Mouse (Mus musculus) embryonic facial prominence, embryonic 14.5 days (tissue): ENCODE measurements at regions not wholly inside any gene's neighbourhood (a gene's known extent, or its start where the extent isn't known, plus 50 kb on each side); places are given as distances from the start of the nearest gene placed in this dataset.
A peak's percentile ranks its signal among the peaks of the same experiment; 100 is the strongest.

Source experiments
- ATAC-seq: fragments of 200-750 bp; cut with Nextera tagmentation; 2 replicates; pipeline ENCODE4 v1.8.0; 2017; ENCODE audit warnings: low read depth, moderate number of reproducible peaks, moderate TSS enrichment
- DNase-seq: peaks from one replicate; pipeline ENCODE4 v3.0.0-alpha.2; 2015; ENCODE audit warnings: low spot score
- H3K27ac ChIP-seq: fragments of 300-500 bp; sonication (generic); replicated peaks from 2 replicates; pipeline ENCODE4 v1.5.1; 2014; ENCODE audit warnings: low read depth, mild to moderate bottlenecking, low read length, moderate library complexity
- H3K27me3 ChIP-seq: fragments of 300-500 bp; sonication (generic); replicated peaks from 2 replicates; pipeline ENCODE4 v1.6.1; 2014; ENCODE audit warnings: low read length; ENCODE audit not compliant: control insufficient read depth, insufficient read depth
- H3K36me3 ChIP-seq: fragments of 300-500 bp; sonication (generic); 2 replicates; pipeline ENCODE4 v1.6.1; 2014; ENCODE audit warnings: low read length, mixed read lengths; ENCODE audit not compliant: control insufficient read depth, insufficient read depth
- H3K4me1 ChIP-seq: fragments of 300-500 bp; sonication (generic); 2 replicates; pipeline ENCODE4 v1.6.1; 2014; ENCODE audit warnings: antibody characterized with exemption, low read length; ENCODE audit not compliant: control insufficient read depth, insufficient read depth
- H3K4me2 ChIP-seq: fragments of 300-500 bp; sonication (generic); 2 replicates; pipeline ENCODE4 v1.6.1; 2014; ENCODE audit warnings: low read depth, mild to moderate bottlenecking, low read length, moderate library complexity, mixed read lengths
- H3K4me3 ChIP-seq: fragments of 300-500 bp; sonication (generic); 2 replicates; pipeline ENCODE4 v1.5.1; 2014; ENCODE audit warnings: low read depth, mild to moderate bottlenecking, low read length
- H3K9ac ChIP-seq: fragments of 300-500 bp; sonication (generic); 2 replicates; pipeline ENCODE4 v1.6.1; 2014; ENCODE audit warnings: low read depth, mild to moderate bottlenecking, low read length, moderate library complexity, mixed read lengths
- H3K9me3 ChIP-seq: fragments of 300-500 bp; sonication (generic); 2 replicates; pipeline ENCODE4 v1.6.1; 2016; ENCODE audit warnings: low read length; ENCODE audit not compliant: control insufficient read depth
- WGBS: fragments of 180-500 bp; shearing (Covaris S2); extraction: QIAGEN DNeasy Blood & Tissue Kit; methylation state at CpG from one replicate; pipeline ENCODE4 v1.1.7; 2014; 5-methylcytosine and 5-hydroxymethylcytosine counted together

- Histone ChIP-seq H3K4me3 (no peak overlapping the region), H3K27ac (no peak overlapping the region), H3K4me1 (no peaks in the 10 kb centered on the region), H3K27me3 (no peaks in the 10 kb centered on the region), H3K36me3 (no peaks in the 10 kb centered on the region), H3K9ac (no peak overlapping the region), H3K4me2 (no peak overlapping the region), H3K9me3 (no peaks in the 10 kb centered on the region)
- ATAC-seq (no peak), DNase-seq (no peak)
- 76% methylated on average over 2 of the region's 2 CpGs for WGBS
Measured at GRCm38 (mm10) chr3:48207950-48208349, 1549.2 kb downstream of the Pcdh18 start.

GRCm38 (mm10) chr3:48194300-48194699 lies 1562.8 kb downstream of the Pcdh18 start:
- no peak for DNase-seq
- Histone ChIP-seq H3K27me3 (no peaks in the 10 kb centered on the region), H3K27ac (no peak overlapping the region), H3K9me3 (no peaks in the 10 kb centered on the region), H3K9ac (no peak overlapping the region), H3K36me3 (no peaks in the 10 kb centered on the region), H3K4me3 (no peak overlapping the region), H3K4me1 (no peaks in the 10 kb centered on the region), H3K4me2 (no peak overlapping the region)
- 72% methylated on average over 3 of the region's 3 CpGs for WGBS
- ATAC-seq = no peak

GRCm38 (mm10) chr3:48144885-48145284 lies 1612.2 kb downstream of the Pcdh18 start:
- no peak for ATAC-seq
- WGBS = 86% methylated on average over 3 of the region's 3 CpGs

DNA sequence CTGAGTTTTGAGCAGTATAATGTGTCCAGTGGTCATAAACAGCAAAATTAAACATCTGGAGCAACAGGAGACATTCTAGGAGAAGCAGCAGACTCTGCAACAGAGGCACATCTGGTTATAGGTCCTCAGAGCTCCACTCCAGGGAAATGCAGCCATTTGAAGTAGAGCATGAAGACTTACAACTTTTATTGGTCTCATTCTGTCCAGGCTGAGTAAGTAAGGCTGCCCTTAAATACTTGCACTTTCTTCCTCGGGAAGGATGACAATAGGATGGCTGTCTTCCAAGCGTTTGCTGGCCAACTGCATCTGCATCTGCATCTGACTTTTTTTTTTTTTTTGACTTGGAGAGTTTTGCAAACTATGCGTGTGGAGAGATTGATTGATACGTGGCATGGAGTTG lies 1622.2 kb downstream of the Pcdh18 start:
- Histone ChIP-seq H3K27ac (no peak overlapping the region), H3K9me3 (no peaks in the 10 kb centered on the region), H3K27me3 (no peaks in the 10 kb centered on the region), H3K4me1 (no peaks in the 10 kb centered on the region), H3K4me3 (no peak overlapping the region), H3K4me2 (no peak overlapping the region), H3K36me3 (no peaks in the 10 kb centered on the region), H3K9ac (no peak overlapping the region)
- ATAC-seq (no peak), DNase-seq (peak; percentile 73)
- WGBS = 54% methylated on average over 4 of the region's 4 CpGs

More at GRCm38 (mm10) chr3:48144885-48145284, 1612.2 kb downstream of the Pcdh18 start:
- Histone ChIP-seq H3K4me1 (no peaks in the 10 kb centered on the region), H3K9me3 (no peaks in the 10 kb centered on the region), H3K36me3 (no peaks in the 10 kb centered on the region), H3K9ac (no peak overlapping the region), H3K27ac (no peak overlapping the region), H3K27me3 (no peaks in the 10 kb centered on the region), H3K4me2 (no peak overlapping the region), H3K4me3 (no peak overlapping the region)
- no peak for DNase-seq

DNA sequence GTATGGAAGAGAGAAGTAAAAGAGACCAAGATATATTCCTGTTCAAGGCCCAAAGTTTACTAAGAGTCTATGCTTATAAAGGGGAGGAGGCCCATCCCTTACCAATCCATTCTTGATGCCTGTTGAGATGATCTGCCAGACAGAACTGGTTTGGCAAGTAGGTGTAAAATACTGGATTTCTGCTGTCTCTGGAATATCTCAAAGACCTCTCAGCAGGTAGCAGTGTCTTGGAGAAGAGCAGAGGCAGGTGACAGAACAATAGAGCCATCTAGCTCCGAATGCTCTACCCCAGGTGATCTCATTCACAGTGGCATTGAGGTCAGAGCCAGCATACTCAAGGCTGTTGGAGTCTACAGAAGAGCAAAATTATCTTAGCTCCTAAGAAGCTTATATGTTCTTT lies 1632.9 kb downstream of the Pcdh18 start:
- no peak overlapping the region for H3K27ac ChIP-seq
- no peak for DNase-seq
- H3K4me1 ChIP-seq = no peaks in the 10 kb centered on the region
- H3K4me2 ChIP-seq = no peak overlapping the region
- no peak for ATAC-seq
- WGBS = 63% methylated on average over 1 of the region's 1 CpGs
- H3K9me3 ChIP-seq = no peaks in the 10 kb centered on the region
- H3K9ac ChIP-seq = no peak overlapping the region
- H3K27me3 ChIP-seq = no peaks in the 10 kb centered on the region
- H3K4me3 ChIP-seq = no peak overlapping the region
- no peaks in the 10 kb centered on the region for H3K36me3 ChIP-seq

GRCm38 (mm10) chr3:48100847-48101246 lies 1652.8 kb upstream of the Pabpc4l start:
- no peaks in the 10 kb centered on the region for H3K9me3 ChIP-seq
- H3K4me1 ChIP-seq = no peaks in the 10 kb centered on the region
- 82% methylated on average over 1 of the region's 1 CpGs for WGBS
- H3K36me3 ChIP-seq = no peaks in the 10 kb centered on the region
- H3K27me3 ChIP-seq = no peaks in the 10 kb centered on the region
- H3K9ac ChIP-seq = no peak overlapping the region
- no peak overlapping the region for H3K4me3 ChIP-seq
- DNase-seq (no peak), ATAC-seq (no peak)
- no peak overlapping the region for H3K4me2 ChIP-seq
- no peak overlapping the region for H3K27ac ChIP-seq

DNA sequence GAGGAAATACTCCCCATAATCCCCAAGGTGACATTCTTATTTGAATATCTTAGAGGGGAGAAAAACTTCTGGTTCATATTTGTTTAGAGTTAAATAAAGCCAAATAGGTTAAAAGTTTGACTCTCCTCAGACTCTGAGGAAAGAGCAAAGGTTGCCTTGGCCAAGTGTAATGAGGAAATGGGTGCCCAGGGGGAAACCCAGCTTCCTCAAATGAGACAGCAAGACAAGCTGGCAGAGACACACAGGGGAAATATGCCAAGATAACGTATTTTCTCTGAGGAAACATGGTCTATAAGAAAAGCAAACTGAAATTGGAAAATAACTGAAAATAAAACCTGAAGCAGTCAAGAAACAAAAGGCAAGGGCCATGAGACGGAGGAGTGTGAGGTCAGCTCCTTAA lies 1632.6 kb upstream of the Pabpc4l start:
- H3K36me3 ChIP-seq = no peaks in the 10 kb centered on the region
- no peaks in the 10 kb centered on the region for H3K4me1 ChIP-seq
- H3K4me2 ChIP-seq = no peak overlapping the region
- no peak overlapping the region for H3K4me3 ChIP-seq
- H3K27me3 ChIP-seq = no peaks in the 10 kb centered on the region
- H3K27ac ChIP-seq = no peak overlapping the region
- no peak for ATAC-seq
- 62% methylated on average over 2 of the region's 2 CpGs for WGBS
- H3K9ac ChIP-seq = no peak overlapping the region
- DNase-seq = peak; percentile 19
- no peaks in the 10 kb centered on the region for H3K9me3 ChIP-seq

DNA sequence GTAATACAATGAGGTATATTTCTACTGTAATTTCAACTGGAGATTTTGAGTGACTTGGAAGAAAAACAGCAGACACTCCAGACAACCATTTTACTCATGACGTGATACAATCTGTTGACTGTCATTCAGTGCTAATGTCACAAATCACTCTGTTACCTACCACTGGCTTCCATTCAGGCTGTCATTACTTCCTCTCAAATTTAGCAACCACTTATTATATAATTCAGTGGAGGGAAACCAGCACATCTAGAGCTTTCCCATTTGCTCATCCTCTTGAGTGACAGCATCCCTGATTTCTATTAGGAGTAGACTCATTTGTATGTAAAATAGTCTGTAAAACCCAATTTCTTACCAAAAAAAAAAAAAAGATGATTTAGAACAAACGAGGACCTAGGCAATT lies 1627.3 kb upstream of the Pabpc4l start:
- no peaks in the 10 kb centered on the region for H3K27me3 ChIP-seq
- ATAC-seq (no peak), DNase-seq (no peak)
- H3K9me3 ChIP-seq = no peaks in the 10 kb centered on the region
- 69% methylated on average over 2 of the region's 2 CpGs for WGBS
- H3K4me2 ChIP-seq = no peak overlapping the region
- H3K4me3 ChIP-seq = no peak overlapping the region
- no peaks in the 10 kb centered on the region for H3K4me1 ChIP-seq
- no peak overlapping the region for H3K9ac ChIP-seq
- H3K36me3 ChIP-seq = no peaks in the 10 kb centered on the region
- no peak overlapping the region for H3K27ac ChIP-seq

- Histone ChIP-seq H3K4me1 (no peaks in the 10 kb centered on the region), H3K9ac (no peak overlapping the region), H3K9me3 (no peaks in the 10 kb centered on the region), H3K4me2 (no peak overlapping the region), H3K27ac (no peak overlapping the region), H3K4me3 (no peak overlapping the region), H3K36me3 (no peaks in the 10 kb centered on the region), H3K27me3 (no peaks in the 10 kb centered on the region)
- ATAC-seq = no peak
- no peak for DNase-seq
- WGBS = 42% methylated on average over 1 of the region's 1 CpGs
Measured at GRCm38 (mm10) chr3:48068628-48069027, 1620.6 kb upstream of the Pabpc4l start.
